Mouse (Mus musculus) retina, adult 2 months (tissue): ENCODE results near the gene Smap2.

ENCODE experiments used
- DNase-seq: peaks from one replicate; pipeline ENCODE4 v3.0.0-alpha.2; 2012; ENCODE audit warnings: low read depth, low spot score

Gene Smap2

GRCm38 (mm10) chr4:121020040-121020790 lies 3.2 kb upstream of the Smap2 start:
- no peak for DNase-seq

DNA sequence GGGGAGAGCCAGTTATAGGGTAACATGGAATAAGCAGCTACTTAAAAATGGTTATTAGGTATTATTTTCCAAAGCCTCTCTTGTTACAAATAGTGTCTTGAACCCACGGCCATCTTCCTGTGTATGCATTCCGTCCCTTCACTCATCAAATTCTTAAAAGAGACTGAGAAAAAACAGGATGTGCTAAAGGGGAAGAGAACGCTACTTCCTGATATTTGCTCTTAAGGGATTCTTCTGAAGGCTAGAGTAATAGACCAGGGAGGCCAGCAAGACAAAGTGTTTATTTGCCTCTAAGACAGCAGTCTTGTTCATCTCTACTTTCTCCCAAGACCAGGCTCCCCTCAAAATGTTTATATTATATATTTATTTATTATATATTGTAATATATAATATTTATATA lies 1.2 kb upstream of the Smap2 start:
- DNase-seq = no peak

GRCm38 (mm10) chr4:121016021-121016898 lies 787 bp downstream of the Smap2 start:
- DNase-seq = no peak

DNA sequence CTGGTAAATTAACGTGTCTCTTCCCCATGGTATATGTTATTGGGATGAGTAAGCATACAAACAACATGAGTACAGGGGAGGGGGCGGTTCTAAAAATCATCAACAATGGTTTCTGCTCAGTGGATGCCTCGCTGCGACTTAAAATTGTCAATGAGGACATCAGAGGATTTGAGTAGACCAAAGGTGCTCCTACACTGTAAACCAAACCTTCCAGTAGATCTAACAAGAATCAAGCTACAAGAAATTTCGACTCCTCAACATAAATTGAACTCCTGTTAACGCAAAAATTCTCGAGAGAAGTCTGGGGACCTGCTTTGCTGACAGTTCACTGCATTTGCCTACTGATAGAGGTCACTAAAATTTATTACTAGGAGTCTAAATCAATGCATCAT lies 1.8 kb downstream of the Smap2 start:
- no peak for DNase-seq

- no peak for DNase-seq
Measured at GRCm38 (mm10) chr4:121014594-121015267, 2.3 kb downstream of the Smap2 start.

GRCm38 (mm10) chr4:121010770-121011549 lies 6.1 kb downstream of the Smap2 start:
- DNase-seq = no peak

DNA sequence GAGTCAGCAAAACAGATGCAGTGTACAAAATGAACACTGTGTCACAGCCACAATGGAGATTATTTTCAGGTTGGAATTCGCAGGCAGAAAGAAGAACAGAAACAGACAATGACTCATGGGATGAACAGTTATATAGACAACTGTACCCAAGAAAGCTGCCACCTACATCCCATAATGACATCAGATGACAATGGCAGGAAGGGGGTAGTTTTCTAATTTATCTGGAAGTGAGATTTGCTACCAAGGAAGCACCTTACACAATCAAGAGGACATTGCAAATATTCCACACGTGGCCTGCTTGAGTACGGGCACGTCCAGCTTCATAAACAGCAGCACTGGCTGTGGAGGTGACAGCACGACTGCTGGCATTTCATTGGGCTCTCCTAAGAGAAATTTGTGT lies 7.9 kb downstream of the Smap2 start:
- no peak for DNase-seq

GRCm38 (mm10) chr4:121008071-121008745 lies 8.8 kb downstream of the Smap2 start:
- DNase-seq = no peak

GRCm38 (mm10) chr4:121007006-121007405 lies 10.0 kb downstream of the Smap2 start:
- DNase-seq = no peak

DNA sequence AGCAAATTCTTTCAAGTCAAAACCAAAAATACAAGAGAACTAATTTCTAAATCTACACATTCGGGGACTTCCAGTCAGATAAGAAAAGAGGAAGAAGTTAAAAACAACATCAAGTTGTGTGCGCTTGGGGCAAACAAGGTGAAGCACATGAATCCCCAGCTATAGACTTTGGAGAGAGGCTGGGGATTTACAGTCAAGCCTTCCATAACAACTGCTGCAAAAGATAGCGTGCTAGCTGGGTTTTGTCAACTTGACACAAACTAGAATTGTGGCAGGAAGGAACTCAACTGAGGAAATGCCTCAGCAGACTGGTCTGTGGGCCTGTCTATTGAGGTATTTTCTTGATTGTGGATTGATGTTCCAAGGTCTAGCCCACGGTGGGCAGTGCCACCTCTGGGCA lies 12.4 kb downstream of the Smap2 start:
- no peak for DNase-seq

GRCm38 (mm10) chr4:121003611-121004091 lies 13.4 kb downstream of the Smap2 start:
- no peak for DNase-seq

- no peak for DNase-seq
Measured at GRCm38 (mm10) chr4:121002400-121003171, 14.5 kb downstream of the Smap2 start.

DNA sequence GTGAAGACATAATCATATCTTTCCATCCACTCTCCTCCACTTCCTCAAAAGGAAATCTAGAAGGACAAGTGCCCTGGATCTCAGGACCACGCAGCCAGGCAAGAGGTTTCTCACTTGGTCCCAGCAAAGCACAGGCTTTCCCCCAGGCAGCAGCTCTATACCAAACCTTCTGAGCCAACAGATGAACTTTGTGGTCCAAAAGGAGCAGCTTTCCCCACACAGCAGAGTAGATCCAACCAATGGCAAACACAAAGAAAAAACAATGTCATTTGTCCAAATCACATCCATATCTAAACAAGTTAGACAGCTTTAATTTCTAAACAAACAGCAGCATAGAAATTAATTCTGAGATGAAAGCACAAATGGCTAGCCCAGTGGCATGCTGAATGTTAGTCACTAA lies 15.4 kb downstream of the Smap2 start:
- no peak for DNase-seq

DNA sequence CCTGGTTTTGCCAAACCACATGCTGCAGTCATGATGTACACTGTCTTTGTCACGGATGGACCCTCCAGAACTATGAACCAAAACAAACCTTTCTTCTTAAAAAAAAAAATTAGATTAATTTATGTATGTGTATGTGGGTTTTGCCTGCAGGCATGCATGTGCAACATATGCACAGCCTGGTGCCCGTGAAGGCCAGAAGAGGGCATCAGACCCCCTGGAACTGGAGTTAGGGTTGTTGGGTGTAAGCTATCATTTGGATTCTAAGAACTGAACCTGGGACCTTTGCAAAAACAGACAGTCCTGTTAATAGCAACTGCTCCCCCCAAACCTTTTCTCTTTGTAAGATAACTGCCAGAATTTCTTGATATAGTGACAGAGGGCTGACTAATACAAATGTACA lies 16.0 kb downstream of the Smap2 start:
- no peak for DNase-seq

- no peak for DNase-seq
Measured at GRCm38 (mm10) chr4:120995911-120996310, 21.1 kb downstream of the Smap2 start.

- no peak for DNase-seq
Measured at GRCm38 (mm10) chr4:120993025-120993424, 24.0 kb downstream of the Smap2 start.

DNA sequence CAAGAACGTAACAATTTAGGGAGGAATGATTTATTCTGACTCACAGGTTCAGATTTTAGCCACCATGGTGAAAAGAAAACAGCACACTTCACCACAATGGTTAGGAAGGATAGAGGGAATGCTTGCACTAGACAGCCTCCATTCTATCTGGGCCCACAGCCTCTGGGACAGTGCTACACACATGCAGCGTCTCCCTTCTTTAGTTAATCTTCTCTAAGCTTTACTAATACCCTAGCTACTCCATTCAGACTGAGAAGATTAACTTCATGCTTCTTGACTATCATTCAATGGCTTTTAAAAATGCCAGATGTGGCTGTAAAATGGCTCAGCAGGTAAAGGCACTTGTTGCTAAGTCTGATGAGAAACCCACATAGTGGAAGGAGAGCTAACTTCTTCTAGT lies 24.8 kb downstream of the Smap2 start:
- peak; percentile 45 for DNase-seq

DNA sequence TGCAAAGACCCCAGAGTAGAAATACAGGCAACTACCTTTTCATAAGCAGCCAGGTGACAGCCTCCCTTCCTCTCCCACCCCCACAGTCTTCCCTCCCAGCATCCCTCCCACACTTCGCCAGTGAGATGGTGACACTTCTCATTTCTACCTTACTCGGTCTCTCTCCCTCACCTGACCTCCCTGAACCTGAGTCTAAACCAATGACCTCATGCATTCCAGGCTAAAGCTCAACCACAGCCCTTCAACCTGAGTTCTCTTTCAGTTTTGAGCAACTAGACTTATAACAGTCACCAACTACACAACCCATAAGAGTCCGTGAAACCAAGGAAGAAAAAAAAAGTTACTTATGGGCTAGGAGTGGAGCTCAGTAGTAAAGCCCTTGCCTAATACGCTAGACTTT lies 29.7 kb downstream of the Smap2 start:
- no peak for DNase-seq

GRCm38 (mm10) chr4:120986446-120986845 lies 30.6 kb downstream of the Smap2 start:
- peak; percentile 23 for DNase-seq

GRCm38 (mm10) chr4:120978221-120978620 lies 38.8 kb downstream of the Smap2 start:
- DNase-seq = no peak
